Mouse (Mus musculus): ENCODE data around the gene Cys1. TPM values are rescaled to one million over a fixed set of nuclear protein-coding genes. Genes with fewer than 3 reads are reported as not detected.

Gene Cys1
- polyA plus RNA-seq, 1 experiment: 6.0 TPM

- WGBS: 87% methylated on average over 8 of the region's 8 CpGs
- no peaks in the 10 kb centered on the region; the same call in 1 of the 2 replicates for H3K27me3 ChIP-seq (ENCODE audit: control insufficient read depth, insufficient read depth, low read length)
- H3K4me3 ChIP-seq (replicated peaks; ENCODE audit: insufficient read depth, low read depth, low read length): no peak overlapping the region
- no peak overlapping the region for H3K27ac ChIP-seq (ENCODE audit: insufficient read depth, low read length)
- TF ChIP-seq CTCF (IDR thresholded peaks at IDR 0.05; ENCODE audit: borderline replicate concordance, insufficient read depth, low read depth, low read length) (no peak), POLR2A (IDR thresholded peaks at IDR 0.05; ENCODE audit: borderline replicate concordance, insufficient read depth, low read length) (no peak)
- no peaks in the 10 kb centered on the region for H3K4me1 ChIP-seq (ENCODE audit: control insufficient read depth, insufficient read depth, low read length)
- no peak for DNase-seq
Measured at GRCm38 (mm10) chr12:24712396-24712795, 30.8 kb upstream of the Cys1 start.

DNA sequence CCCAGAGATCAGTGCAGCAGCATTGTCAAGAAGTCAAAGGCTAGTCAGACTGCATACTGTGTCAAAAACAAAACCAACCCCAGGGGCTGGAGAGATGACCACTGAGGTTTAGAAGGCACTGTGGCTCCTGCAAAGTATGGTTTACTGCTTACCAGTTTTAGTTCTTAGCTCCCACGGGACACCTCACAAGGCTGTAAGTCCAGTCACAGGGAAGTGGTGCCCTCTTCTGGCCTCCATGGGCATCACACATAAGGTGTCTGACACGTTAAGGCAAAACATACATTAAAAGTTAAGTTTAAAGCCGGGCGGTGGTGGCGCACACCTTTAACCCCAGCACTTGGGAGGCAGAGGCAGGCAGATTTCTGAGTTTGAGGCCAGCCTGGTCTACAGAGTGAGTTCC, 29.1 kb upstream of the Cys1 start:
- H3K4me1 ChIP-seq (ENCODE audit: control insufficient read depth, insufficient read depth, low read length): no peaks in the 10 kb centered on the region
- TF ChIP-seq POLR2A (IDR thresholded peaks at IDR 0.05; ENCODE audit: borderline replicate concordance, insufficient read depth, low read length) (no peak), CTCF (IDR thresholded peaks at IDR 0.05; ENCODE audit: borderline replicate concordance, insufficient read depth, low read depth, low read length) (peak; percentile 43; the same call in 1 of the 2 replicates)
- no peaks in the 10 kb centered on the region; the same call in 1 of the 2 replicates for H3K27me3 ChIP-seq (ENCODE audit: control insufficient read depth, insufficient read depth, low read length)
- no peak overlapping the region for H3K4me3 ChIP-seq (replicated peaks; ENCODE audit: insufficient read depth, low read depth, low read length)
- no peak for DNase-seq
- WGBS: 54% methylated on average over 5 of the region's 5 CpGs
- no peak overlapping the region for H3K27ac ChIP-seq (ENCODE audit: insufficient read depth, low read length)

- H3K4me1 ChIP-seq (ENCODE audit: control insufficient read depth, insufficient read depth, low read length): no peaks in the 10 kb centered on the region
- WGBS: 20% methylated on average over 5 of the region's 5 CpGs
- TF ChIP-seq CTCF (IDR thresholded peaks at IDR 0.05; ENCODE audit: borderline replicate concordance, insufficient read depth, low read depth, low read length) (no peak; the same call in 1 of the 2 replicates), POLR2A (IDR thresholded peaks at IDR 0.05; ENCODE audit: borderline replicate concordance, insufficient read depth, low read length) (no peak)
- peak; percentile 25 to 69 for DNase-seq
- H3K27me3 ChIP-seq (ENCODE audit: control insufficient read depth, insufficient read depth, low read length): no peaks in the 10 kb centered on the region; the same call in 1 of the 2 replicates
- no peak overlapping the region for H3K4me3 ChIP-seq (replicated peaks; ENCODE audit: insufficient read depth, low read depth, low read length)
- H3K27ac ChIP-seq (ENCODE audit: insufficient read depth, low read length): no peak overlapping the region
Measured at GRCm38 (mm10) chr12:24709831-24710508, 28.4 kb upstream of the Cys1 start.

DNA sequence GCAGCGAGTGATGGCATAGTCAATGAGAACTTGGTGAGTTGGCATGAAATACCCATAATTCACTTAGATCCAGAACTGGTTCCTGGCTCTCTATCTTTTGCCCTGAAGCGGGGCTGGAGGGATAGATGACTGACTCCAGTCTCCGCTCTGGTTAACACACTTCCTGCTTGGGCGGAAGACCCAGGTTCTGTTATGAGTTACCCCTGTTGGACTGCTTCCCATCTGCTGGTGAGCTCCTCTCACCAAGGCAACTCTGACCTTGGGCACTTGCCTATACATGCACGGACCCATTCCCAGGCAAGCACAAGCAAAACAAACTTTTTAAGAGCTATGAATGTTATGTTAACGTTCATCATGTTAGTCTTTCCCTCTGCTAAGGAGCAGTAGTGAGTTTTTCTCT, 27.8 kb upstream of the Cys1 start:
- H3K4me1 ChIP-seq (ENCODE audit: control insufficient read depth, insufficient read depth, low read length): no peaks in the 10 kb centered on the region
- 40% methylated on average over 6 of the region's 6 CpGs for WGBS
- H3K27me3 ChIP-seq (ENCODE audit: control insufficient read depth, insufficient read depth, low read length): no peaks in the 10 kb centered on the region; the same call in 1 of the 2 replicates
- H3K27ac ChIP-seq (ENCODE audit: insufficient read depth, low read length): no peak overlapping the region
- TF ChIP-seq POLR2A (IDR thresholded peaks at IDR 0.05; ENCODE audit: borderline replicate concordance, insufficient read depth, low read length): no peak
- TF ChIP-seq CTCF (IDR thresholded peaks at IDR 0.05; ENCODE audit: borderline replicate concordance, insufficient read depth, low read depth, low read length): no peak
- H3K4me3 ChIP-seq (replicated peaks; ENCODE audit: insufficient read depth, low read depth, low read length): no peak overlapping the region
- DNase-seq: no peak

GRCm38 (mm10) chr12:24708824-24709218, 27.2 kb upstream of the Cys1 start:
- TF ChIP-seq POLR2A (IDR thresholded peaks at IDR 0.05; ENCODE audit: borderline replicate concordance, insufficient read depth, low read length) (no peak), CTCF (IDR thresholded peaks at IDR 0.05; ENCODE audit: borderline replicate concordance, insufficient read depth, low read depth, low read length) (no peak)
- Histone ChIP-seq H3K27me3 (ENCODE audit: control insufficient read depth, insufficient read depth, low read length) (no peaks in the 10 kb centered on the region; the same call in 1 of the 2 replicates), H3K4me1 (ENCODE audit: control insufficient read depth, insufficient read depth, low read length) (no peaks in the 10 kb centered on the region), H3K27ac (ENCODE audit: insufficient read depth, low read length) (no peak overlapping the region), H3K4me3 (replicated peaks; ENCODE audit: insufficient read depth, low read depth, low read length) (peak overlapping the region; percentile 85)
- DNase-seq: no peak
- 2% methylated on average over 17 of the region's 17 CpGs for WGBS

- under 1% methylated on average over 83 of the region's 83 CpGs for WGBS
- H3K27me3 ChIP-seq (ENCODE audit: control insufficient read depth, insufficient read depth, low read length): no peaks in the 10 kb centered on the region; the same call in 1 of the 2 replicates
- H3K4me3 ChIP-seq (replicated peaks; ENCODE audit: insufficient read depth, low read depth, low read length): peak within 1 kb of the TSS; percentile 85
- peak; percentile 86 to 89 for DNase-seq
- TF ChIP-seq POLR2A (IDR thresholded peaks at IDR 0.05; ENCODE audit: borderline replicate concordance, insufficient read depth, low read length) (no peak), CTCF (IDR thresholded peaks at IDR 0.05; ENCODE audit: borderline replicate concordance, insufficient read depth, low read depth, low read length) (peak; percentile 71)
- no peaks in the 10 kb centered on the region for H3K4me1 ChIP-seq (ENCODE audit: control insufficient read depth, insufficient read depth, low read length)
- H3K27ac ChIP-seq (ENCODE audit: insufficient read depth, low read length): no peak within 1 kb of the TSS
Measured at GRCm38 (mm10) chr12:24707954-24708823, 26.6 kb upstream of the Cys1 start, which contains the start of gene Rrm2. Gene Rrm2, plus strand, starts transcription at chr12:24708241.

DNA sequence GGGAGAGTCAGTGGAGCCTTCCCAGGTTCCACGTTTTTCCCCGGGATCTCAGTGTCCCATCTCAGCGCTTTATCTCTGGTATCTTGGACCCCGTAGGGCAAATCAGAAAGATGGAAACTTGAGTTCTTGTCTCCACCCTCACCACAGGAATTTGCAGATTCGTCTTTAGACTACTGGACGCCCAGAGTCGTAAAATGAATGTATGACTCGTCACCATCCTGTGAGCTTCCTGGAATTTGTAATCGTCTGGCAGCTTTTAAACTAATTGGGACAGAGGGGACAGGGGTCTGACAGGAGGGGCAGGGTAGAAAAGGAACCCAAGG, 25.8 kb upstream of the Cys1 start:
- H3K27ac ChIP-seq (ENCODE audit: insufficient read depth, low read length): no peak overlapping the region
- no peak for TF ChIP-seq POLR2A (IDR thresholded peaks at IDR 0.05; ENCODE audit: borderline replicate concordance, insufficient read depth, low read length)
- H3K27me3 ChIP-seq (ENCODE audit: control insufficient read depth, insufficient read depth, low read length): no peaks in the 10 kb centered on the region; the same call in 1 of the 2 replicates
- DNase-seq: no peak
- no peaks in the 10 kb centered on the region for H3K4me1 ChIP-seq (ENCODE audit: control insufficient read depth, insufficient read depth, low read length)
- 2% methylated on average over 9 of the region's 9 CpGs for WGBS
- H3K4me3 ChIP-seq (replicated peaks; ENCODE audit: insufficient read depth, low read depth, low read length): no peak overlapping the region
